Mouse (Mus musculus): ENCODE measurements around the gene Kbtbd4.

GRCm38 (mm10) chr2:90958856-90959255, 54.3 kb downstream of the Kbtbd4 start:
- TF ChIP-seq CTCF (IDR thresholded peaks at IDR 0.05; ENCODE audit: low read depth) (no peak), EP300 (IDR thresholded peaks at IDR 0.05; ENCODE audit: low read depth) (no peak)
